Mouse (Mus musculus) lung, postnatal 0 days (tissue): ENCODE data around the gene Rps23.

Experiments used
- CTCF ChIP-seq: IDR thresholded peaks from 2 replicates; pipeline ENCODE4 v1.5.1; 2016; ENCODE audit warnings: antibody characterized with exemption, mild to moderate bottlenecking
- EP300 ChIP-seq: IDR thresholded peaks from 2 replicates; pipeline ENCODE4 v1.6.1; 2016; ENCODE audit warnings: antibody characterized with exemption, mild to moderate bottlenecking, control low read depth

GRCm38 (mm10) chr13:90925191-90925590, 2.4 kb downstream of the Rps23 start:
- TF ChIP-seq CTCF = no peak
- TF ChIP-seq EP300 = no peak
